Mouse (Mus musculus) liver, postnatal 0 days (tissue): Measurements from ENCODE around the gene Hrh3.

ENCODE experiments used
- CTCF ChIP-seq: sonication (generic); IDR thresholded peaks from 2 replicates; pipeline ENCODE4 v1.5.1; 2016; ENCODE audit warnings: antibody characterized with exemption, low read depth
- EP300 ChIP-seq: IDR thresholded peaks from 2 replicates; pipeline ENCODE4 v1.6.1; 2016; ENCODE audit warnings: antibody characterized with exemption, low read depth, mild to moderate bottlenecking

DNA sequence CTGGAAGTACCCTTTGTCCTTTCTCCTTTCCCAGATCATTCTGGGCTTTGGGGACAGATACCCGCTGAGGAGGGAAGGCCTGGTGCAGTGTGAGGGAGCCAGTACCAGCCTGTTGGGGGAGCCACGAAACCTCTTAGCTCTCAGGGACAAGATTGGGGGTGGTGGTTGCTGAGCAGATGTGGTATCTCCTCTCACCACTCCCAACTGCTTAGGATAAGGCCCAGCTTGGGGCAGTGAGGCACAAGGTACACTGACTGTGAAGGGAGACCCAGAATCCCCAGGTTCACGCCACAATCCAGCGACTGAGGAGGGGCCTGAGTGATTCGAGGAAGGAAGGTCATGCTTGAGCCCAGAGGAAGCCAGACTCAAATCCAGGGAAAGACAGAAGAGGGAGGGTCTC is 6.1 kb downstream of the Hrh3 start:
- TF ChIP-seq CTCF (peak; percentile 29; the same call in 1 of the 2 replicates), EP300 (no peak)
